Mouse (Mus musculus) neural tube, embryonic 12.5 days (tissue): Measurements from ENCODE around the gene Lrig1. TPM values are rescaled to one million over a fixed set of nuclear protein-coding genes. Genes with fewer than 3 reads are reported as not detected.

ENCODE experiments used
- ATAC-seq: fragments of 200-750 bp; cut with Nextera tagmentation; 2 replicates; pipeline ENCODE4 v1.8.0; 2017; ENCODE audit warnings: low read depth, mild to moderate bottlenecking, moderate TSS enrichment, moderate library complexity; ENCODE audit not compliant: low FRiP score
- H3K27ac ChIP-seq: fragments of 300-500 bp; sonication (generic); 2 replicates; pipeline ENCODE4 v1.5.1; 2016
- H3K27me3 ChIP-seq: fragments of 300-500 bp; sonication (generic); replicated peaks from 2 replicates; pipeline ENCODE4 v1.6.1; 2016; ENCODE audit warnings: mild to moderate bottlenecking
- H3K36me3 ChIP-seq: fragments of 300-500 bp; sonication (generic); 2 replicates; pipeline ENCODE4 v1.6.1; 2016; ENCODE audit warnings: mild to moderate bottlenecking
- H3K4me1 ChIP-seq: fragments of 300-500 bp; sonication (generic); 2 replicates; pipeline ENCODE4 v1.6.1; 2016
- H3K4me2 ChIP-seq: fragments of 300-500 bp; sonication (generic); replicated peaks from 2 replicates; pipeline ENCODE4 v1.6.1; 2016; ENCODE audit warnings: mild to moderate bottlenecking
- H3K4me3 ChIP-seq: fragments of 300-500 bp; sonication (generic); 2 replicates; pipeline ENCODE4 v1.5.1; 2016
- H3K9ac ChIP-seq: fragments of 300-500 bp; sonication (generic); 2 replicates; pipeline ENCODE4 v1.6.1; 2016; ENCODE audit warnings: mild to moderate bottlenecking
- H3K9me3 ChIP-seq: fragments of 300-500 bp; sonication (generic); 2 replicates; pipeline ENCODE4 v1.6.1; 2016; ENCODE audit warnings: mild to moderate bottlenecking
- WGBS: fragments of 180-500 bp; shearing (Covaris S2); methylation state at CpG from one replicate; pipeline ENCODE4 v1.1.7; 2016; 5-methylcytosine and 5-hydroxymethylcytosine counted together
- polyA plus RNA-seq: library from polyadenylated mRNA; unstranded; fragments of >200 nt; fragmentation: Nextera tagmentation; extraction: Ambion mirVana; gene quantifications from 2 replicates; pipeline ENCODE4 v1.2.1, GENCODE M21; 2016

The Lrig1 gene
- polyA plus RNA-seq, 1 experiment from 2014 or later: 20.4 TPM

GRCm38 (mm10) chr6:94696182-94697080 is 3.5 kb downstream of the Lrig1 start:
- Histone ChIP-seq H3K36me3 (no peaks in the 10 kb centered on the region), H3K27me3 (no peaks in the 10 kb centered on the region), H3K4me1 (peaks cover 64% of the 10 kb centered on the region), H3K4me3 (0 out of 2 replicates have a peak overlapping the region, but pooled peaks have one; percentile 7), H3K27ac (no peak overlapping the region), H3K9me3 (no peaks in the 10 kb centered on the region), H3K9ac (peak overlapping the region; percentile 41; the same call in 1 of the 2 replicates), H3K4me2 (peak overlapping the region; percentile 88)
- no peak for ATAC-seq
- 25% methylated on average over 10 of the region's 10 CpGs for WGBS

GRCm38 (mm10) chr6:94695121-94695930 is 4.6 kb downstream of the Lrig1 start:
- no peak overlapping the region for H3K4me3 ChIP-seq
- no peaks in the 10 kb centered on the region for H3K9me3 ChIP-seq
- peaks cover 61% of the 10 kb centered on the region for H3K4me1 ChIP-seq
- H3K27me3 ChIP-seq: no peaks in the 10 kb centered on the region
- H3K36me3 ChIP-seq: no peaks in the 10 kb centered on the region
- WGBS: 43% methylated on average over 9 of the region's 9 CpGs
- H3K4me2 ChIP-seq: peak overlapping the region; percentile 88
- H3K27ac ChIP-seq: no peak overlapping the region
- no peak overlapping the region for H3K9ac ChIP-seq
- ATAC-seq: no peak

- ATAC-seq: no peak
- Histone ChIP-seq H3K4me3 (no peak overlapping the region), H3K4me2 (peak overlapping the region; percentile 31), H3K4me1 (peaks cover 60% of the 10 kb centered on the region), H3K9me3 (no peaks in the 10 kb centered on the region), H3K27me3 (no peaks in the 10 kb centered on the region), H3K36me3 (no peaks in the 10 kb centered on the region), H3K27ac (no peak overlapping the region), H3K9ac (no peak overlapping the region)
- WGBS: 0% methylated on average over 1 of the region's 1 CpGs
Observed at GRCm38 (mm10) chr6:94694481-94694880, 5.5 kb downstream of the Lrig1 start.

GRCm38 (mm10) chr6:94693091-94693490 is 6.9 kb downstream of the Lrig1 start:
- 74% methylated on average over 9 of the region's 9 CpGs for WGBS
- Histone ChIP-seq H3K4me2 (peak overlapping the region; percentile 31; the same call in 1 of the 2 replicates), H3K27me3 (no peaks in the 10 kb centered on the region), H3K36me3 (no peaks in the 10 kb centered on the region), H3K4me3 (no peak overlapping the region), H3K9ac (no peak overlapping the region), H3K4me1 (peaks cover 51% of the 10 kb centered on the region), H3K9me3 (no peaks in the 10 kb centered on the region), H3K27ac (no peak overlapping the region)
- no peak for ATAC-seq

- H3K4me1 ChIP-seq: peaks cover 44% of the 10 kb centered on the region
- peak overlapping the region; percentile 2; the same call in 1 of the 2 replicates for H3K4me2 ChIP-seq
Observed at GRCm38 (mm10) chr6:94692003-94692402, 8.0 kb downstream of the Lrig1 start.

GRCm38 (mm10) chr6:94690247-94690646 is 9.7 kb downstream of the Lrig1 start:
- Histone ChIP-seq H3K9ac (no peak overlapping the region), H3K9me3 (no peaks in the 10 kb centered on the region), H3K4me3 (no peak overlapping the region), H3K4me2 (no peak overlapping the region), H3K27me3 (no peaks in the 10 kb centered on the region), H3K27ac (no peak overlapping the region), H3K36me3 (no peaks in the 10 kb centered on the region), H3K4me1 (peaks cover 39% of the 10 kb centered on the region)
- no peak for ATAC-seq
- WGBS: 72% methylated on average over 7 of the region's 7 CpGs

More at GRCm38 (mm10) chr6:94692003-94692402, 8.0 kb downstream of the Lrig1 start:
- Histone ChIP-seq H3K27ac (no peak overlapping the region), H3K27me3 (no peaks in the 10 kb centered on the region), H3K9ac (no peak overlapping the region), H3K4me3 (no peak overlapping the region), H3K9me3 (no peaks in the 10 kb centered on the region), H3K36me3 (no peaks in the 10 kb centered on the region)
- ATAC-seq: no peak
- WGBS: 16% methylated on average over 2 of the region's 2 CpGs

- H3K4me2 ChIP-seq: no peak overlapping the region
- no peak overlapping the region for H3K4me3 ChIP-seq
- no peak overlapping the region for H3K27ac ChIP-seq
- H3K4me1 ChIP-seq: peaks cover 41% of the 10 kb centered on the region
- H3K9me3 ChIP-seq: no peaks in the 10 kb centered on the region
- no peaks in the 10 kb centered on the region for H3K36me3 ChIP-seq
- ATAC-seq: no peak
- no peaks in the 10 kb centered on the region for H3K27me3 ChIP-seq
- H3K9ac ChIP-seq: no peak overlapping the region
- 70% methylated on average over 4 of the region's 4 CpGs for WGBS
Observed at GRCm38 (mm10) chr6:94688722-94689121, 11.2 kb downstream of the Lrig1 start.

- no peaks in the 10 kb centered on the region for H3K9me3 ChIP-seq
- H3K4me3 ChIP-seq: no peak overlapping the region
- no peak for ATAC-seq
- peaks cover 35% of the 10 kb centered on the region for H3K4me1 ChIP-seq
- no peak overlapping the region for H3K9ac ChIP-seq
- H3K36me3 ChIP-seq: no peaks in the 10 kb centered on the region
- no peak overlapping the region for H3K4me2 ChIP-seq
- WGBS: 69% methylated on average over 6 of the region's 6 CpGs
- no peaks in the 10 kb centered on the region for H3K27me3 ChIP-seq
- no peak overlapping the region for H3K27ac ChIP-seq
Observed at GRCm38 (mm10) chr6:94686048-94686447, 13.9 kb downstream of the Lrig1 start.

- Histone ChIP-seq H3K27ac (no peak overlapping the region), H3K9ac (no peak overlapping the region), H3K9me3 (no peaks in the 10 kb centered on the region), H3K4me1 (peaks cover 39% of the 10 kb centered on the region), H3K4me3 (no peak overlapping the region), H3K4me2 (no peak overlapping the region), H3K36me3 (no peaks in the 10 kb centered on the region), H3K27me3 (no peaks in the 10 kb centered on the region)
- WGBS: 72% methylated on average over 6 of the region's 6 CpGs
- ATAC-seq: no peak
Observed at GRCm38 (mm10) chr6:94685611-94686010, 14.3 kb downstream of the Lrig1 start.

- peaks cover 39% of the 10 kb centered on the region for H3K4me1 ChIP-seq
- no peaks in the 10 kb centered on the region for H3K36me3 ChIP-seq
- 54% methylated on average over 13 of the region's 13 CpGs for WGBS
- no peak overlapping the region for H3K4me2 ChIP-seq
- no peaks in the 10 kb centered on the region for H3K27me3 ChIP-seq
- no peak overlapping the region for H3K27ac ChIP-seq
- H3K9ac ChIP-seq: no peak overlapping the region
- H3K9me3 ChIP-seq: no peaks in the 10 kb centered on the region
- ATAC-seq: no peak
- H3K4me3 ChIP-seq: no peak overlapping the region
Observed at GRCm38 (mm10) chr6:94684844-94685557, 15.0 kb downstream of the Lrig1 start.

- no peak overlapping the region for H3K9ac ChIP-seq
- no peak overlapping the region for H3K27ac ChIP-seq
- H3K36me3 ChIP-seq: no peaks in the 10 kb centered on the region
- WGBS: 78% methylated on average over 3 of the region's 3 CpGs
- H3K4me3 ChIP-seq: no peak overlapping the region
- H3K4me2 ChIP-seq: no peak overlapping the region
- peaks cover 45% of the 10 kb centered on the region for H3K4me1 ChIP-seq
- H3K9me3 ChIP-seq: no peaks in the 10 kb centered on the region
- ATAC-seq: no peak
- no peaks in the 10 kb centered on the region for H3K27me3 ChIP-seq
Observed at GRCm38 (mm10) chr6:94683701-94684100, 16.3 kb downstream of the Lrig1 start.

- 55% methylated on average over 6 of the region's 6 CpGs for WGBS
Observed at GRCm38 (mm10) chr6:94682270-94682618, 17.7 kb downstream of the Lrig1 start.

More at GRCm38 (mm10) chr6:94682270-94682618, 17.7 kb downstream of the Lrig1 start:
- H3K4me2 ChIP-seq: peak overlapping the region; percentile 24; the same call in 1 of the 2 replicates
- H3K9ac ChIP-seq: no peak overlapping the region
- H3K36me3 ChIP-seq: no peaks in the 10 kb centered on the region
- H3K9me3 ChIP-seq: no peaks in the 10 kb centered on the region
- no peak overlapping the region for H3K27ac ChIP-seq
- peaks cover 56% of the 10 kb centered on the region for H3K4me1 ChIP-seq
- no peak overlapping the region for H3K4me3 ChIP-seq
- H3K27me3 ChIP-seq: no peaks in the 10 kb centered on the region
- ATAC-seq: no peak
